Mouse (Mus musculus) hematopoietic stem cell, adult 5-6 weeks (primary cell): ENCODE results near the gene Suco. TPM values are rescaled to one million over a fixed set of nuclear protein-coding genes. Genes with fewer than 3 reads are reported as not detected.
A peak's percentile ranks its signal among the peaks of the same experiment; 100 is the strongest.

Source experiments
- ATAC-seq, 2 experiments: fragments of 125-278 bp in 1 of 2; replicated peaks in 1 of 2; 2 replicates each; pipeline ENCODE4 v1.8.0; 2016 to 2017; ENCODE audit warnings: inconsistent platforms in 2 of 2, mild to moderate bottlenecking in 2 of 2, moderate number of reproducible peaks in 2 of 2, low read depth in 1 of 2, moderate TSS enrichment in 1 of 2; ENCODE audit not compliant: low FRiP score in 2 of 2, poor library complexity in 2 of 2, severe bottlenecking in 2 of 2, insufficient read depth in 1 of 2, low TSS enrichment in 1 of 2
- total RNA-seq: library from RNA; stranded (forward); fragments of 172-1452, 232-1000 nt; gene quantifications from 2 replicates; pipeline ENCODE4 v1.2.3, GENCODE M21; 2017

The Suco gene
- total RNA-seq, 1 experiment from 2014 or later, result 141 TPM

DNA sequence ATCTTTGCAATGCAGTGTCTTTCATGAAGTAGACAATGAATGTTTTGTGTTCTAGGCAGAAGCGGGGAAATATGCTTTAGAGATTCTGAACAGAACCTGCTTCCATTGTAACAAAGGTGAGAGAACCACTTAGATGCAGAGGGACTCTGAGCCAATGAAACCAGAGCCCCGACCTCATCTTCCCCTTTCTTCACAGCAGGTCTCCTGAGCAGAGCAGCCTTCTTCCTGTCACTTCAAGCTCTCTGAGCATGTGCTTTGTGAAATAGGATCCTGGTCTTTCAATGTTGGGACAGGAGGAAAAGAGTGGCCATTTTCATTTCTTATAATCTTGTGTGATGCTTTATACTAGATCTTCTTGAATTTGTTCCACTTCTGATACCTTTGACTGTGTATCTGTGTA is 23.6 kb upstream of the Suco start:
- no peak for ATAC-seq

GRCm38 (mm10) chr1:161897235-161897634 is 20.8 kb upstream of the Suco start:
- ATAC-seq, result peak in 1 of 2 experiments; percentile 39; a peak in 1 of 4 replicates

- ATAC-seq, result peak; percentile 70 to 75
These were observed 19.6 kb upstream of the Suco start for GRCm38 (mm10) chr1:161896130-161896529.

DNA sequence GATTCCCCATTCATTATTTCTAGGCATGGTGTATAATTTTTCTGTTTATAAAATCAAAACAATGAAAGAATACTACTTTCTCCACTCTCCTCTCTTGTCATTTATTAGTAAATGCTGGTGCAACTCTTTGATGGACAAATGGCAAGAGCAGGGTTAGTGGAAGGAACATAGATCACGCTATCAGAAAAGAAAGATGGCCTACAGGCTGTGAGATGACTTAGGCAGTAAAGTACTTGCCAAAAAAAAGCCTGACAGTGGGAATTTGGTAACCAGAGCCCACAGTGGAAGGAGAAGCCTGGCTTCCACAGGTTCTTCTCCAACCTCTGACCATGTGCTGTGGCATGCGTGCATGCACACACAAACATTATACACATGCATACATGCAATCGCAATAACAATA is 18.5 kb upstream of the Suco start:
- no peak for ATAC-seq

DNA sequence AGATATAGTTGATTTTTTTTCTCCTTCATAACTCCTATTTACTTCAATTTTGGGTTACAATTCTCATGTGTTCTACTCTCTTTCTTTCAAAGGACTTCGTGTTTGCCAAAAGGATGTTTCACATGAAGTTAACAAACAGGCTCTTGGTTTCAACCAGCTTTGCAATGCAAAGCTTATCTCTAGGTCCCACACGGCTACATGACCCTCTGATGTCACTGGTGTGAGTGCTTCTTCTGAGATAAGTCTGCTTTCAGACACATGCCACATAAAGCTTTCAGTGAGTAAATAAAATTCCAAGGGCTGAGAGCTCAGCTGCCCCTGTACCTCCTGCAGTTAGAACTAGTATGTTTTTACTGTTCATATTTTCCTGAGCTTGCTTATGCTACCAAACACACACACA is 18.1 kb upstream of the Suco start:
- peak; percentile 18 to 57; a peak in 2 of 4 replicates for ATAC-seq

- peak; percentile 62 to 70 for ATAC-seq
These were observed 17.6 kb upstream of the Suco start for GRCm38 (mm10) chr1:161894126-161894525.

DNA sequence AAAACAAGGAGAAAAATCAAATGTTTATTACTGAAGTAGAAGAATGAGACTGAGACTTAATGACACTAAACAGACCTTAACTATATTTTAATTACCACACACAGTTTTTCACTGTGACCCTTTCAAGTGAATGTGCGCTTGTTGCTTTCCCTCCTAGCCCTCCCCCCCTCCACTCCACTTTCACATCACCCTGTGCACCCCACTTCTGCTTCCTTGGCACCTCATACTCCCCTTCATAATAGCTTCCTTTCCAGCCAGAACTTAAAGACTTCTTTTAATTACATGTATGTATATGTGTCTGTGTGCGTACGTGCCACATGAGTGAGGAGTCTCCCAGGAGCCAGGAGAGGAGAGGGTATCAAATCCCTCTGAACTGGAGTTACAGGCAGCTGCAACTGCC is 12.3 kb upstream of the Suco start:
- no peak for ATAC-seq

- peak; percentile 55 to 59; a peak in 3 of 4 replicates for ATAC-seq
These were observed 11.3 kb upstream of the Suco start for GRCm38 (mm10) chr1:161887679-161888260.

DNA sequence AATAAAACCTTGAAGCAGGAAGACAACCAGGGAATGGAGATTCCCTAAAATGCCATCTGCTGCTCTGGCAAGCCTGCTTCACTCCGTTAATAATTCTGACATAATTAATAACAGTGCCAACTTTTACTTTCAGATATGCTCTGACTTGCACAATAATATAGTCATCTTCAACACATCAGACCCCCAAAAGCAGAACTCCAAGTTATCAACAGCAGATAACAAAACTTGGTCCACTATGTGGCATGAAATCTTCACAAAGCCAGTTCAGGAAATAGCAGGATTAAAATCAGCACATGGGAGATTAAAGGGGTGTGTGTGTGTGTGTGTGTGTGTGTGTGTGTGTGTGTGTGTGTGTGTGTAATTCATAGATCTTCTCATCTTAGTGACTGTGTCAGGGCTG is 9.3 kb upstream of the Suco start:
- no peak for ATAC-seq

DNA sequence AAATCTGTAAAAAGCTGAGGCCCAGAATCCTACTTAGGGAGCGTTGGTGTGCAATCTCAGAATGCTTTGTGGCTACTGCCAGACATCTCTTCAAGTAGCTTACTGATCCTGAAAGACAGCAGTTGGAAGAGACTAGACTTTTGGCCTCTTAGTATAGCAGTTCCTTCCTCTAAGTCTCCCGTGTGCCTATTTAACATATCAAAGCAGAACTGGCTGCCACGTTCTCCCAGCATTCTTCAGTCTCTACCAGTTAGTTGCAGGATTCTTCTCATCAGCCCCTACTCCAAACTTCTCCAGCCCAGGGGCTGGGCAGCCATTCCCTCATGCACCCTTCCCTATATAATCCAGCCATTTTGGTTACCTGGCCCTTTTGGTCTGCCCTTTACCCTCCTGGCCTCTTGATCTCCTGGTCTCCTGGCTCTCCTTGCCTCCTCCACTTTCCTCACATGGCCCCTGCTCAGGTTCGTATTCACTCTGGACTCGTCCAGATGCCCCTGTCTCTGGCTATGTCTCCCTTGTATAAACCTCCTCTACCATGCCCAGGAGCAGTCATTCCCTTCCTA is 1.2 kb upstream of the Suco start:
- ATAC-seq, result no peak

DNA sequence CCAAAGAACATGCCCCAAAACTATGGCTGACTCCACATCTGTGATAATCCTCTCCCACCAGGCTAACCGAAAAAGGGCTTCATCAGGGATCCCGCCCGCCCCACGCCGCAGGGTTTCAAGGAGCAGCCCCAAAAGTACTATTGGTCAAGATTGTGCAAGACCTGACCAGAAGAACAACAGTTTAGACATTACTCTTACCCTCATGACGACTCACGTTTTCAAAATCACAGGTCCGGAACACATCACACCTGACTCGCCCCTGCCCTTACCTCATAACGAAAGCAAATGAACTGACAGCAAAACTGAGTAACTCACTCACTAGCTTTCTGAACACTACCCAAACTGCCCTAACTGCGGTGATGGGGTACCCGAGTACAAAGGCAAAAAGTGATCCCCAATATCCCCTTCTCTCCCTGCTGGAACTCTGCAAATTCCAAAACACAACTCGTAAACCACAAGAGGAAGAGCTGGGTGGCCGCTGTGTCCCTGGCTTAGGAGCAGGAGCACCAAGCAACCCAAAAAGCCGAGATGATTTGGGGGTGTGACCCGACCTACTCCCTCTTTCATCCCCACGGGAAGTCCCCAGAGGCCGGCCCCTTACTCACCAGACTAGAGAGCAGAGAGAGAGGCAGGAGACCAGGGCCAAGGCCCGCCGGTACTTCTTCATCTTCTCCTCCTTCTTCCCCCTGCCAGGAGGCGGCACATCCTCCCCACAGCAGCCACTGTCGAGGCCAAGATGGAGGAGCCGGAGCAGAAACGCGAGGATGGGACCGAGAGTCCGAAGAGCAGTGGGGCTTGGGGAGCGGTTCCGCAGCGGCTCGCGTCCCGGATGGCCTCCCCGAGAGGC is 553 bp downstream of the Suco start:
- peak in 1 of 2 experiments; percentile 29; a peak in 2 of 4 replicates for ATAC-seq

DNA sequence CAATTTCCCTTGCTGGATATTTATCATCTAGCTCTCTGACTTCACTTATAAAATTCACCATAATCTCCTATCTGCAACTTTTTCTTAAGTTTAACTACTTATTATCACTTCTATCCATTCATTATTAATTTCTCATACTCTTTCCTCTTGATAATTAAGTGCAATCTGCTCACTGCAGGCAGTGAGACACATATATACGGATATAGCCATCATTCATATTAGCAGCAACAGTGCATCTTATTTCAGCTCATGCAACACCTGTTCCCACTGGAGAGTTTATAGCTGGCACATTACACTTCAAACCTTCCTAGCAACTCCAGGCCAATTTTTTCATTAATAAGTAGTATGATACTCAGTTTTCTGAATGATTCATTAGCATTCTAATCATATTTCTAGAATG is 7.1 kb downstream of the Suco start:
- no peak for ATAC-seq

- ATAC-seq, result no peak
These were observed 8.1 kb downstream of the Suco start for GRCm38 (mm10) chr1:161868413-161868812.

GRCm38 (mm10) chr1:161863742-161864141 is 12.7 kb downstream of the Suco start:
- peak in 1 of 2 experiments; percentile 39; a peak in 1 of 4 replicates for ATAC-seq

GRCm38 (mm10) chr1:161859248-161859647 is 17.2 kb downstream of the Suco start:
- no peak for ATAC-seq

DNA sequence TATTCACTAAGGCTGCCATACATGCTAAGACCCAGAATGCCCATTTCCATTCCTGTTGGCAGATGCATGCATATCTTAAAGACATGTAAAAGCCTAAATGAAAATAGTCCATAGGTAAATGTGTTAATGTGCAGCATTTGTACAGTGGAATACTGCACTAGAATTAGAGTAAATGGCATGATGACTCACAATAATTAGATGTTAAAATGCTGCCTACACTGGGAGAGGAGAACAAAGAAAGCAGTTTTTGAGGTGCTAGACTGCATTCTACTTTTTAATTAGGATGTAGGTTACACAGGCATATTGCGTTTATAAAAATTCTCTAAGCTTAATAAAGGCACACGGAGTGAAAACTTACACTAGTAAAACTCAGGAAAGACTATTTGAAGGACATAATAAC is 49.8 kb downstream of the Suco start:
- no peak for ATAC-seq

DNA sequence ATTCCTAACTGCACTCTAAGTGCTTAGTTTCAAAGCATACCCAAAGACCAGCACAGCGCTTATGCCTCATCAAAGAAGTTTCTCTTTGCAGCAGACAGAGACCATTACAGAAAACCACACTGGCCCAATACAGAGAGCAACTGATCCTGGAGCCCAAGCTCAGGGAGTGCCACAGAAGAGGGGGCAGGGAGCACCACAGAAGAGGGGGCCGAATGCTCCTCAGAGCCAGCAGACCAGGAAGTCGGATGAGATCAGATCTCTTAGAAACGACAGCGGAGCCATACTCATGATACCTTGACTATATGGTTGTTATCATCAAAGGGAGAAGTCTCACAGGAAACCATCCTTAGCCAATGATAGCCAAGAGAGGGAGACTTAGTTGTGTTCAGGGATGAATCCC is 67.1 kb downstream of the Suco start:
- ATAC-seq, result no peak

- ATAC-seq, result peak; percentile 15 to 24; a peak in 1 of 4 replicates
These were observed 67.5 kb downstream of the Suco start for GRCm38 (mm10) chr1:161808980-161809379.
